Mouse (Mus musculus): ENCODE measurements around the gene Dytn. TPM values are rescaled to one million over a fixed set of nuclear protein-coding genes. Genes with fewer than 3 reads are reported as not detected.
"Not testable (repeated sequence)": the region's sequence is repeated elsewhere in the genome, so short reads cannot be mapped to it uniquely, and the experiment has no call there.

Gene Dytn
- polyA plus RNA-seq, 1 experiment from 2014 or later, result not detected

GRCm38 (mm10) chr1:63667949-63668851 is 18.5 kb downstream of the Dytn start:
- Histone ChIP-seq H3K9ac (ENCODE audit: low read length) (no peak overlapping the region), H3K27ac (ENCODE audit: low read depth, low read length) (no peak overlapping the region), H3K4me1 (ENCODE audit: control insufficient read depth, insufficient read depth, low read length) (0 out of 2 replicates have a peak, but pooled peaks cover 5% of the 10 kb centered on the region), H3K9me3 (ENCODE audit: control insufficient read depth, low read length) (no peaks in the 10 kb centered on the region), H3K4me2 (ENCODE audit: low read depth) (no peak overlapping the region), H3K4me3 (ENCODE audit: low read depth, low read length) (no peak overlapping the region), H3K36me3 (ENCODE audit: control insufficient read depth, insufficient read depth, low read length) (no peaks in the 10 kb centered on the region), H3K27me3 (ENCODE audit: control insufficient read depth, insufficient read depth, low read length) (no peaks in the 10 kb centered on the region)
- 26% methylated on average over 13 of the region's 13 CpGs for WGBS
- DNase-seq (ENCODE audit: low spot score), result no peak
- ATAC-seq (ENCODE audit: insufficient read depth, low FRiP score, low TSS enrichment), result 0 out of 2 replicates have a peak, but pooled peaks have one; percentile 53

GRCm38 (mm10) chr1:63667201-63667948 is 19.4 kb downstream of the Dytn start:
- no peaks in the 10 kb centered on the region for H3K9me3 ChIP-seq (ENCODE audit: control insufficient read depth, low read length)
- ATAC-seq (ENCODE audit: insufficient read depth, low FRiP score, low TSS enrichment), result no peak
- H3K36me3 ChIP-seq (ENCODE audit: control insufficient read depth, insufficient read depth, low read length), result no peaks in the 10 kb centered on the region
- no peak overlapping the region for H3K4me3 ChIP-seq (ENCODE audit: low read depth, low read length)
- no peak overlapping the region for H3K27ac ChIP-seq (ENCODE audit: low read depth, low read length)
- no peak for DNase-seq (ENCODE audit: low spot score)
- no peak overlapping the region for H3K4me2 ChIP-seq (ENCODE audit: low read depth)
- H3K27me3 ChIP-seq (ENCODE audit: control insufficient read depth, insufficient read depth, low read length), result no peaks in the 10 kb centered on the region
- H3K9ac ChIP-seq (ENCODE audit: low read length), result no peak overlapping the region
- WGBS, result 26% methylated on average over 9 of the region's 9 CpGs
- 0 out of 2 replicates have a peak, but pooled peaks cover 5% of the 10 kb centered on the region for H3K4me1 ChIP-seq (ENCODE audit: control insufficient read depth, insufficient read depth, low read length)

GRCm38 (mm10) chr1:63666089-63666488 is 20.6 kb downstream of the Dytn start:
- no peak overlapping the region for H3K4me2 ChIP-seq (ENCODE audit: low read depth)
- H3K9me3 ChIP-seq (ENCODE audit: control insufficient read depth, low read length), result no peaks in the 10 kb centered on the region
- peaks cover 3% of the 10 kb centered on the region; the same call in 1 of the 2 replicates for H3K27me3 ChIP-seq (ENCODE audit: control insufficient read depth, insufficient read depth, low read length)
- DNase-seq (ENCODE audit: low spot score) (no peak), ATAC-seq (ENCODE audit: insufficient read depth, low FRiP score, low TSS enrichment) (no peak)
- H3K4me3 ChIP-seq (ENCODE audit: low read depth, low read length), result no peak overlapping the region
- H3K9ac ChIP-seq (ENCODE audit: low read length), result no peak overlapping the region
- H3K36me3 ChIP-seq (ENCODE audit: control insufficient read depth, insufficient read depth, low read length), result no peaks in the 10 kb centered on the region
- H3K27ac ChIP-seq (ENCODE audit: low read depth, low read length), result no peak overlapping the region
- 83% methylated on average over 2 of the region's 2 CpGs for WGBS
- 0 out of 2 replicates have a peak, but pooled peaks cover 5% of the 10 kb centered on the region for H3K4me1 ChIP-seq (ENCODE audit: control insufficient read depth, insufficient read depth, low read length)

GRCm38 (mm10) chr1:63659591-63659990 is 27.1 kb downstream of the Dytn start:
- H3K27ac ChIP-seq (ENCODE audit: low read depth, low read length), result no peak overlapping the region
- peak; percentile 72 for DNase-seq (ENCODE audit: low spot score)
- no peak overlapping the region for H3K9ac ChIP-seq (ENCODE audit: low read length)
- WGBS, result 4% methylated on average over 7 of the region's 7 CpGs
- no peak overlapping the region for H3K4me3 ChIP-seq (ENCODE audit: low read depth, low read length)
- ATAC-seq (ENCODE audit: insufficient read depth, low FRiP score, low TSS enrichment), result no peak
- peaks cover 3% of the 10 kb centered on the region; the same call in 1 of the 2 replicates for H3K27me3 ChIP-seq (ENCODE audit: control insufficient read depth, insufficient read depth, low read length)
- no peak overlapping the region for H3K4me2 ChIP-seq (ENCODE audit: low read depth)
- H3K4me1 ChIP-seq (ENCODE audit: control insufficient read depth, insufficient read depth, low read length), result no peaks in the 10 kb centered on the region
- H3K9me3 ChIP-seq (ENCODE audit: control insufficient read depth, low read length), result no peaks in the 10 kb centered on the region
- H3K36me3 ChIP-seq (ENCODE audit: control insufficient read depth, insufficient read depth, low read length), result no peaks in the 10 kb centered on the region

GRCm38 (mm10) chr1:63658016-63658415 is 28.7 kb downstream of the Dytn start:
- H3K36me3 ChIP-seq (ENCODE audit: control insufficient read depth, insufficient read depth, low read length), result no peaks in the 10 kb centered on the region
- no peaks in the 10 kb centered on the region for H3K9me3 ChIP-seq (ENCODE audit: control insufficient read depth, low read length)
- 18% methylated on average over 6 of the region's 6 CpGs for WGBS
- H3K4me3 ChIP-seq (ENCODE audit: low read depth, low read length), result no peak overlapping the region
- DNase-seq (ENCODE audit: low spot score), result peak; percentile 76
- no peaks in the 10 kb centered on the region for H3K4me1 ChIP-seq (ENCODE audit: control insufficient read depth, insufficient read depth, low read length)
- H3K9ac ChIP-seq (ENCODE audit: low read length), result no peak overlapping the region
- ATAC-seq (ENCODE audit: insufficient read depth, low FRiP score, low TSS enrichment), result no peak
- H3K4me2 ChIP-seq (ENCODE audit: low read depth), result no peak overlapping the region
- H3K27ac ChIP-seq (ENCODE audit: low read depth, low read length), result no peak overlapping the region
- H3K27me3 ChIP-seq (ENCODE audit: control insufficient read depth, insufficient read depth, low read length), result peaks cover 3% of the 10 kb centered on the region; the same call in 1 of the 2 replicates

- no peak overlapping the region for H3K4me2 ChIP-seq (ENCODE audit: low read depth)
- H3K27ac ChIP-seq (ENCODE audit: low read depth, low read length), result no peak overlapping the region
- H3K27me3 ChIP-seq (ENCODE audit: control insufficient read depth, insufficient read depth, low read length), result no peaks in the 10 kb centered on the region
- DNase-seq (ENCODE audit: low spot score) (no peak), ATAC-seq (ENCODE audit: insufficient read depth, low FRiP score, low TSS enrichment) (no peak)
- 86% methylated on average over 6 of the region's 6 CpGs for WGBS
- H3K4me3 ChIP-seq (ENCODE audit: low read depth, low read length), result no peak overlapping the region
- no peaks in the 10 kb centered on the region for H3K36me3 ChIP-seq (ENCODE audit: control insufficient read depth, insufficient read depth, low read length)
- H3K9ac ChIP-seq (ENCODE audit: low read length), result no peak overlapping the region
- H3K9me3 ChIP-seq (ENCODE audit: control insufficient read depth, low read length), result no peaks in the 10 kb centered on the region
- no peaks in the 10 kb centered on the region for H3K4me1 ChIP-seq (ENCODE audit: control insufficient read depth, insufficient read depth, low read length)
Measured at GRCm38 (mm10) chr1:63639921-63640320, 46.8 kb downstream of the Dytn start.

GRCm38 (mm10) chr1:63630390-63630789 is 56.3 kb downstream of the Dytn start:
- not testable (repeated sequence) for H3K27ac ChIP-seq (ENCODE audit: low read depth, low read length); ATAC-seq (ENCODE audit: insufficient read depth, low FRiP score, low TSS enrichment); DNase-seq (ENCODE audit: low spot score); H3K4me3 ChIP-seq (ENCODE audit: low read depth, low read length); H3K4me2 ChIP-seq (ENCODE audit: low read depth); H3K9ac ChIP-seq (ENCODE audit: low read length); H3K4me1 ChIP-seq (ENCODE audit: control insufficient read depth, insufficient read depth, low read length); H3K9me3 ChIP-seq (ENCODE audit: control insufficient read depth, low read length); H3K27me3 ChIP-seq (ENCODE audit: control insufficient read depth, insufficient read depth, low read length); H3K36me3 ChIP-seq (ENCODE audit: control insufficient read depth, insufficient read depth, low read length)

- no peak overlapping the region for H3K9ac ChIP-seq (ENCODE audit: low read length)
- DNase-seq (ENCODE audit: low spot score) (peak; percentile 13), ATAC-seq (ENCODE audit: insufficient read depth, low FRiP score, low TSS enrichment) (no peak)
- H3K27me3 ChIP-seq (ENCODE audit: control insufficient read depth, insufficient read depth, low read length), result no peaks in the 10 kb centered on the region
- no peaks in the 10 kb centered on the region for H3K4me1 ChIP-seq (ENCODE audit: control insufficient read depth, insufficient read depth, low read length)
- H3K27ac ChIP-seq (ENCODE audit: low read depth, low read length), result no peak overlapping the region
- no peak overlapping the region for H3K4me2 ChIP-seq (ENCODE audit: low read depth)
- H3K4me3 ChIP-seq (ENCODE audit: low read depth, low read length), result no peak overlapping the region
- no peaks in the 10 kb centered on the region for H3K36me3 ChIP-seq (ENCODE audit: control insufficient read depth, insufficient read depth, low read length)
- peaks cover 4% of the 10 kb centered on the region; the same call in 1 of the 2 replicates for H3K9me3 ChIP-seq (ENCODE audit: control insufficient read depth, low read length)
- WGBS, result 32% methylated on average over 2 of the region's 2 CpGs
Measured at GRCm38 (mm10) chr1:63628211-63628610, 58.5 kb downstream of the Dytn start.
